Mouse (Mus musculus) brain, embryonic 14.5 days (tissue): ENCODE data around the gene Ptprj. TPM values are rescaled to one million over a fixed set of nuclear protein-coding genes. Genes with fewer than 3 reads are reported as not detected.

Experiments used
- DNase-seq: peaks from one replicate; pipeline ENCODE4 v3.0.0-alpha.2; 2011; ENCODE audit warnings: low read depth
- CTCF ChIP-seq: fragments of 200-500 bp; IDR thresholded peaks from 2 replicates; pipeline ENCODE4 v1.5.1; 2012; ENCODE audit warnings: inconsistent platforms, mild to moderate bottlenecking, moderate library complexity, borderline replicate concordance; ENCODE audit not compliant: insufficient read depth, insufficient read length; ENCODE audit errors: extremely low read depth
- POLR2A ChIP-seq: fragments of 200-500 bp; IDR thresholded peaks from 2 replicates; pipeline ENCODE4 v1.6.1; 2012; ENCODE audit warnings: mild to moderate bottlenecking, inconsistent platforms, borderline replicate concordance; ENCODE audit not compliant: poor library complexity, insufficient read depth, insufficient read length, severe bottlenecking; ENCODE audit errors: extremely low read depth
- polyA plus RNA-seq: library from polyadenylated mRNA; depleted of rRNA; stranded (reverse); fragments of >200 nt; gene quantifications from 2 replicates; pipeline ENCODE4 v1.2.3, GENCODE M21; 2012; rRNA removed

The Ptprj gene
- 6.1 and 11.7 TPM in 2 replicates for polyA plus RNA-seq

- DNase-seq: peak; percentile 80
- peak; percentile 66 for TF ChIP-seq POLR2A
- no peak for TF ChIP-seq CTCF
Measured at GRCm38 (mm10) chr2:90580236-90581005, at the start of gene Ptprj. TSS of gene Ptprj (minus strand) at chr2:90580647.

- TF ChIP-seq CTCF (no peak), POLR2A (no peak)
- no peak for DNase-seq
Measured at GRCm38 (mm10) chr2:90629552-90629951, 49.1 kb upstream of the Ptprj start.

DNA sequence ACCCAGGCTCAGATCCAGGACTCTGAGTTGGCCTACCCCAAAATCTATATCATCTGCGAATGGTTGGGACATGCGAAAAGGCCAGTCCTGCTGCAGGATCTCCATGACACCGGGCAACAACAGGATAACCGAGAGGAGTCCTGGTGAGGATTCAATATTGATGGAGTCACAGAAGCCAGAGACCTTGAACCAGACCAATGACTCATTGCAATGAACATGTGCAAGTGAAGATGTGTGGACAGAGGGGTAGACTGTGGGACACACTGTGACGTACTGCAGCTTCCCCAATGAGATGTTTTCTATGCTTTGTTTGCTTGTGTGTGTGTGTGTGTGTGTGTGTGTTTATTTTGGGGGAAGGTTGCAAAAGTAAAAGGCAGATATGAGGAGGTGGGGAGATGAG is 47.8 kb upstream of the Ptprj start:
- DNase-seq: no peak
- no peak for TF ChIP-seq CTCF
- TF ChIP-seq POLR2A: no peak

- DNase-seq: peak; percentile 90
- TF ChIP-seq CTCF: peak; percentile 61; the same call in 1 of the 2 replicates
- TF ChIP-seq POLR2A: no peak
Measured at GRCm38 (mm10) chr2:90624920-90625319, 44.5 kb upstream of the Ptprj start.

DNA sequence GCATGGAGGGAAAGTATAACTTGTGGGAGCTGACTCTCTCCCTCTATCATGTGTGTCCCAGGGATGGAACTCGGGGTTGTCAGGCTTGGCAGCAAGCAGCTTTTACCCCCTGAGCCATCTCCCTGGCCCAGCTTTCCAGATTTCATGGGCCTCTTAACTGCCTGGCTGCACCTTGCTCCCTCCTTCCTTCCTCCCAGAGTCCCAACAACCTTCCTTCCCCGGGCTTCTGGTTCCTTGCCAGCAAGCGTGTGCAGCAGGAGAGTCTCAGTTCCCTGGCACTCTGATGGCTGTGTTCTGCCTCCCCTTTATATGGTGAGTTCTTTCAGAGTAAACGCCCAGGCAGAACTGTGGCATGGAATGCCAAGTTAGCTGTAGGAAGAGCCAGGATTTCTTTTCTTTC is 43.9 kb upstream of the Ptprj start:
- peak; percentile 83 for DNase-seq
- no peak for TF ChIP-seq POLR2A
- no peak for TF ChIP-seq CTCF

DNA sequence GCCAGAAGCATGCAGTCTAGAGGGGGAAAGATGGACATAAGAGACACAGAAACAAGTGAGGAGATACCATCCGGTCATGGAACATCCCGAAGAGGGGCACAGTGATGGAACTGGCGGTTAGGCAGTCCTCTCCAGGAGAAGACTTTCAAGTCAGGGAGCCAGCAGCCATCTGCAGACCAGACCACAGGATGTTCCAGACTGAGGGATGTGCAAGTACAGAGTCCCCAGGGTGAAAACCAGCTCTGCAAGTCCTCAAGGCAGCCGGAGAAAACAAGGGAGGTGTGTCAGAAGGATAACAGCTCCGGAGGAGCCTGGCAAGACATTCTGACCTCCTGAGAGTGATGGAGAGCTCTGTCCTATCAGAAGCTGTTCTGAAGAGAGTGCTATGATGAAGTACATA is 40.4 kb upstream of the Ptprj start:
- TF ChIP-seq CTCF (no peak), POLR2A (no peak)
- no peak for DNase-seq

DNA sequence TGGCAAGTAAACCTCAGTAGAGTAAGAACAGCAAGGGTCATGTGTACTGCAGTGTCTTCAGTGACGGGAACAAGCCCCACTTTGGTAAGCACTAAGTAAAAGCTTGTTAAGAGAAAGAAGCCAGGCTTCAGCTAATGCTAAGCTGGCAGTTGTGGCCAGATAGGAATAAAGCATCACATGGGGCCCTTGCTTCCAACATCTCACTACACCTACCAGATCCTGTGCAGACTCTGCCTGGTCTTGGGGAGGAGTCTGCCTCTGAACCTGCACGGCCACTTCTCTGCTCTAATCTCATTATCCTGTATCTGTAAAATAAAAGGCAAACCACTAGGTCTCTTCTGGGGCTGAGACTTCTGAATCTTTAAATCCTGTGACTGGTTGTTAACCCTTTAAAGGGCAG is 39.2 kb upstream of the Ptprj start:
- no peak for DNase-seq
- TF ChIP-seq CTCF (no peak), POLR2A (no peak)

GRCm38 (mm10) chr2:90614651-90615171 is 34.3 kb upstream of the Ptprj start:
- TF ChIP-seq CTCF: no peak
- peak; percentile 4 for DNase-seq

DNA sequence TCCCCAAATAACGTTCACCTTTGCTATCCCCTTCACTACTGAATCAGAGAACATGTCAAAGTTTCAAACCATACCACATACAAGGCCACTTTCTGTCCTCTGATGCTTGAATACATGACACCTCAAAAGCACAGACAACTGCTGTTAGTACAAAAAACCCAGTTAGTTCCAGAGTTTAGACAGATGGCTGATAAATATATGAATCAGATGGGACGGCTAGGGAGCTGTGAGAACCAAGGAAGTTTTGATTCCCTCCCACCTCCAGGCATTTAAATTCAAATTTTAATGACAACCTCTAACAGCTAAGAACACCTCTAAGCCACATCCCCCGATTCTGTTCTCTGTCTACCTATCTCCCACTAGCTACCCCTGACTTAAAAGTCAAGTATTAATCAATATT is 33.1 kb upstream of the Ptprj start:
- no peak for DNase-seq
- TF ChIP-seq CTCF: no peak
- TF ChIP-seq POLR2A: no peak

- no peak for TF ChIP-seq CTCF
- TF ChIP-seq POLR2A: no peak
- no peak for DNase-seq
Measured at GRCm38 (mm10) chr2:90613006-90613405, 32.6 kb upstream of the Ptprj start.

DNA sequence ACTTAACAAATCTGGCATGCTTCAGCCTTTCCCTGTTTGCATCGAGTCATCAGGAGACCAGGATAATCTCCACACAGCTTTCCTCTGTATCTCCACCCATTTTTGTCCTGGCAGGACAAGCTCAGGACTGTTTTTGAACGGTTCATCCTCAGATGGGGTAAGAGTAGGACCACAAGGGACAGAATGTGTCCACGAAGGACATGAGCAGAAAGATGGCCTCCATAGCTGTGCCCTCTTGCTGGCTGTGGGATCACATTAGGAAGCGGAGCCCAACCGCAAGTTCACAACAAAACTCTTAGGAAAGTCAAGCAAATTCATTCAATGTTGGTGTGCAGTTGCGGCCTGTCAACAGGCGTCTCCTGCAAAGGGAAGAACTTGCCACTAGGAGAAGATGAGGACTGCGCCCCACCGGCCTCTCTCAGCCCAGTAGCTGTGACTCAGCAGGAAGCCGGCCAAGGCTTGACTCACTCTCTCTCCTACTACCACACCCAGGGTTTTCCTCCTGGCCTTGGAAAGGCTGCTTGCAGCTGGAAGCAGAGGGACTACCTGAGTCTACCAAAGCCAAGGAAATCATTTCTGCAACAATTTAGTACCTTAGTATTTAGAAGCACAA is 31.6 kb upstream of the Ptprj start:
- DNase-seq: no peak
- TF ChIP-seq CTCF: no peak

- DNase-seq: no peak
- TF ChIP-seq CTCF (no peak), POLR2A (no peak)
Measured at GRCm38 (mm10) chr2:90601056-90601455, 20.6 kb upstream of the Ptprj start.

DNA sequence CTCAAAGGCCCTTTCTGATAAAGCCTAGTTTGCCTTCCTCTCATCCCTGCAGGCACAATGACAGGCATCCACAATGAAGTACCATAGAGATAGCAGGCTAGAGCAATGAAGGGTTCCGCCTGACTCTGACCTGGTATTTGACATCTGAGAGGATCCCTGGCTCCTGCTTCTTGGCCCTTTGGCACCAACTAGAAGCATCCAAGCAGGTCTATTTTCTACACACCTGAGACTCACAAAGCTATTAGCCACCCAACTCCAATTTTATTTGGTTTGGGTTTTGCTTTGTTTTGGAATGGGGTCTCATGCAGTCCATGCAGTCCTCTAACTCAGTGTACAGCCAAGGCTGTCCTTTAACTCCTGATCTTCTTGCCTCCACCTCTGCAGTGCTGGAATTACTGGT is 7.7 kb upstream of the Ptprj start:
- DNase-seq: no peak
- TF ChIP-seq CTCF (no peak), POLR2A (no peak)

DNA sequence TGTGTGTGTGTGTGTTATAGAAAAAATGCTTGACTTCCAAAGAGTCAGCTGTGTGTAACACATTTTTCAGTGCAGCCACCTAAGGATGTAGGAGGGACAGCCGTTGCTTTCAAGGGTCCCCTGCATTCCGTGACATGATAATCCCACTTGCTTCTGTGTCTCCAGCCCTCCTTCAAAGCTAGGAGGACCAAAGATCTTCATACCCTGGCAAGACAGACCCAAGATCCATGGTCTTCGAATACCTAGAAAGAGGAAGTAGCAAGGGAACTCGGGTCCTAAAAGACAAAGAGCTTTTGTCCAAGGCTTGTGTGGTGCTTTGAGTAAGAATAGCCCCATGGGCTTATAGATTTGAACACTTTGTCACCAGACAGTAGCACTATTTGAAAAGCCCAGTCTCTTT is 4.1 kb upstream of the Ptprj start:
- no peak for DNase-seq
- TF ChIP-seq CTCF (no peak), POLR2A (no peak)

DNA sequence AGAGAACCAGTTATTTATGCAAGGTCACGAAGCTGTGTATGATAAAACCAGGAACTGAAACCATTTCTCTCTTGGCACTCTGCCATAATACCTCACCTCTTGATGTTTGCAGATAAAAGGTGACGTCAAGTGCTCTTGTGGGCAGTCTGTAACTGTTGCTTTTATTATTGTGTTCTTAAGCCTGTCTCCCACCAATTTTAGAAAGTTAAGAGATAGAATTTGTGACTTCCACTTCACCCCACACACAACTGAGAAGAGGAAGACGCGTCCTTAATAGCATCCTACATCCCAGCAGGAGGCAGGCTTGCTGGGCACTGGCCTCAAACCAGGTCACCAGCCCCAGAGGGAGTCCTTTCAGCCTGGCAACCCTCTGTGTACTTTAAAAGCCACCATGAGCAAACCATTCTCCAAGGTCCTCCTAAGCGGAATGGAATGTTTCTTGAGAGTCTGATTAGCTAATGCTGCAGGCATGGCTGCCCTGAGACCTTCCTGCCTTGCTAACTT is 3.2 kb upstream of the Ptprj start:
- TF ChIP-seq CTCF (no peak), POLR2A (no peak)
- DNase-seq: peak; percentile 33

DNA sequence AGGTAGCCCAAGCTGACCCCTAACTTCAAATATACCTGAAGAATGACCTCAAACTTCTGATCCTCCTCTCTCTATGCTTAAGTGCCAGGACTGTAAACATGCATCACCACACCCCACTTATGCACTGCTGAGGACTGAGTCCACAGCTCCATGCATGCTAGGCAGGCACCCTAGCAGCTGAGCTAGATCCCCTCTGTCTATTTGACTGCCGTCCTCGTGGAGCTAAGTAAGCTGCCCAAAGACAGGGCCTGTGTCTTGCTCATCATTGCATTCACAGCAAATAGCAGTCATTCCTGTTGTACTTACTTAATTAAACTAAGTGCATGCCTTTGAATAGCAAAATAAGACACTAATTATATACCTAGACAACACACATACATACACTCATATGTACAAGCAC is 2.4 kb upstream of the Ptprj start:
- no peak for TF ChIP-seq CTCF
- TF ChIP-seq POLR2A: no peak
- no peak for DNase-seq
